Mouse (Mus musculus): ENCODE data around the gene Il4.
A peak's percentile ranks its signal among the peaks of the same experiment; 100 is the strongest.

DNA sequence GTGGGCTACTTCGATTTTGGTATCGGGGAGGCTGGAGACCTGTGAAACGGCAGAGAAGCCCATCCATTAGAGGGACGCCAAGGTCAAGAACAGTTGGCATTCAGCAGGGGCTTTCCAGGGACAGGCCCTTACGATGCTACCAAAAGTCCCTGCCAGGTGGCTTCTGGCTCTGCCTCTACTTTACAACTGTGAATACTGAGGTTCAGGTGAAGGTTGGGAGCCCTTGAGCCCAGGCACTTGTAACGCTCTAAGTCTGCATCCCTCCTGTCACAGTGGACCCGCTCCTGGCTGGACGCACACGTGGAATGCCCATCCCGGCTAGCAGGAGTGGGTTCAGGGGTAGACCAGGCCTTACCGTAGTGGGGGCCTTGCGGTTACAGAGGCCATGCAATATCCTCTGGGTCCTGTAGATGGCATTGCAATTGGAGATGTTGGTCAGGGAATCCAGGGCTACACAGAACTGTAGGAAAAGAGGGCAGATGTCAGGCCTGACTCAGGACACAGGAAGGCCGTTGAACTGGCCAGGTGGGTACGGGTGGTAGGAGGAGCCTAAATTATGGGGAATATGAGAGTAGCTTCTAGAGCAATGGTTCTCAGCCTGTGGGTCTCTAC, 13.8 kb upstream of the Il4 start:
- TF ChIP-seq POLR2A (IDR thresholded peaks at IDR 0.05; ENCODE audit: control insufficient read depth, low read depth, low read length): no peak
- TF ChIP-seq CTCF (IDR thresholded peaks at IDR 0.05; ENCODE audit: control insufficient read depth, insufficient read depth, insufficient replicate concordance, low read depth, low read length): peak; percentile 43; the same call in 1 of the 2 replicates

Data from testis, adult 2 months (tissue).